Mouse (Mus musculus): ENCODE measurements around the gene Amz1. TPM values are rescaled to one million over a fixed set of nuclear protein-coding genes. Genes with fewer than 3 reads are reported as not detected.

Gene Amz1
- polyA plus RNA-seq, 1 experiment = 19.1 TPM

DNA sequence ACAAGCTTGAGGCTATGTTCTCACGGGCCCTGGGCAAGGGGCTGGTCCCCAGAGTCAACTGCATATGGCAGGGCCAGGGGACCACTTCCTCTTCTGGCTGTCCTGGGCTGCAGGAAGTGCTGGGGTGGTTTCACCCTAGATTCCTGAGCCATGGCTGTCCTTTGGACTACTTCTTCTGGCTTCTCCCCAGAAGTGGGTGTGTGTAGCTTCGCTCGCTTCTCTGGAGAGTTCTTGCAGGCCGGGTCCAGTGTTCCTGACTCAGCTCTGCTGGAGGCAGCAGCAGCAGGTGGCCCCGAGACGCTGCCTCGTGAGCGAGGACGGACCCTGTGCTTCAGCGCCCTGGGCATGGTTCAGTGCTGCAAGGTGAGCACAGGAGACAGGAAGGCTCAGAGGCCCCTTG, 24.5 kb downstream of the Amz1 start:
- WGBS = 41% methylated on average over 10 of the region's 10 CpGs
- TF ChIP-seq CTCF (IDR thresholded peaks at IDR 0.05; ENCODE audit: extremely low read depth, insufficient read depth, insufficient read length, insufficient replicate concordance) (no peak), POLR2A (IDR thresholded peaks at IDR 0.05; ENCODE audit: low read depth, low read length) (no peak)
- Histone ChIP-seq H3K4me3 (ENCODE audit: extremely low read depth, insufficient read depth, insufficient read length) (no peak overlapping the region), H3K27ac (ENCODE audit: insufficient read depth, low read length) (peak overlapping the region; percentile 62), H3K27me3 (ENCODE audit: control insufficient read depth, insufficient read depth, low read length) (no peaks in the 10 kb centered on the region), H3K4me1 (ENCODE audit: control insufficient read depth, insufficient read depth, insufficient read length) (peaks cover 18% of the 10 kb centered on the region), H3K36me3 (ENCODE audit: control insufficient read depth, insufficient read depth, low read length) (no peaks in the 10 kb centered on the region)
- DNase-seq (ENCODE audit: low read depth in 1 of 2, low spot score in 2 of 2) = no peak

DNA sequence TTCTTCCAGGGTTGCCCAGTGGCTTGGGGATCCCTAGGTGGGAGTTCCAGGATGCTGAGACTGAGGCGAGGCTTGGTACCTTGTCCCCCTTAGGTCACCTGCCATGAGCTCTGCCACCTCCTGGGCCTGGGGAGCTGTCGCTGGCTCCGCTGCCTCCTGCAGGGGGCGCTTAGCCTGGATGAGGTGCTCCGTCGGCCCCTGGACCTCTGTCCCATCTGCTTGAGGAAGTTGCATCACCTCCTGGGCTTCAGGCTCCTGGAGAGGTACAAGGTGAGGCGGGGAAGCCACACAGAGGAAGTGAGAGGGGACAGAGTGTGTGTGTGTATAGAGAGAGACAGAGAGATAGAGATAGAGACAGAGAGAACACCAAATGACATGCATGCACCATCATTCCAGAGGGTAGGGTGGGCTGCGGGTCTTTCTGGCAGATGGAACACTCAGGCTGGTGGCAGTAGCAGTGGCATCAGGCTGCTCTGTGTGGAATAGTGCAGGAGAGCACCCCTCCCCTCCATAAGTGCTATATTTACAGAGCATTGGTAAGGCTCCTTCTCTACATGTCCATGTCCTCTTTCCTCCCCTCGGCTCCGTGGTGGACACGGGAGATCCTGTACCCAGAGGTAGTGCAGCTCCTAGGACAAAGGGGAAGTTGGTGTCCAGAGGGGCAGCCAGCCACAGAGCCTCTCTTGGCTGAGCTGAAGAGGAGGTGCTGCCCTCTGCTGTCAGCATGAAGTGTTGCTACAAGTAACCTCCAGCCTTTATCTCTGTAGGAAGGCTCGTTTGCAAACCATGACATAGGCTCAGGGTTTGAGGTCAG, 25.3 kb downstream of the Amz1 start:
- WGBS = 8% methylated on average over 12 of the region's 12 CpGs
- Histone ChIP-seq H3K27ac (ENCODE audit: insufficient read depth, low read length) (peak overlapping the region; percentile 62), H3K36me3 (ENCODE audit: control insufficient read depth, insufficient read depth, low read length) (no peaks in the 10 kb centered on the region), H3K4me1 (ENCODE audit: control insufficient read depth, insufficient read depth, insufficient read length) (peaks cover 18% of the 10 kb centered on the region), H3K4me3 (ENCODE audit: extremely low read depth, insufficient read depth, insufficient read length) (peak overlapping the region; percentile 10; the same call in 1 of the 2 replicates), H3K27me3 (ENCODE audit: control insufficient read depth, insufficient read depth, low read length) (no peaks in the 10 kb centered on the region)
- peak; percentile 60 to 76 for DNase-seq (ENCODE audit: low read depth in 1 of 2, low spot score in 2 of 2)
- TF ChIP-seq POLR2A (IDR thresholded peaks at IDR 0.05; ENCODE audit: low read depth, low read length) = no peak
- peak; percentile 86 for TF ChIP-seq CTCF (IDR thresholded peaks at IDR 0.05; ENCODE audit: extremely low read depth, insufficient read depth, insufficient read length, insufficient replicate concordance)

DNA sequence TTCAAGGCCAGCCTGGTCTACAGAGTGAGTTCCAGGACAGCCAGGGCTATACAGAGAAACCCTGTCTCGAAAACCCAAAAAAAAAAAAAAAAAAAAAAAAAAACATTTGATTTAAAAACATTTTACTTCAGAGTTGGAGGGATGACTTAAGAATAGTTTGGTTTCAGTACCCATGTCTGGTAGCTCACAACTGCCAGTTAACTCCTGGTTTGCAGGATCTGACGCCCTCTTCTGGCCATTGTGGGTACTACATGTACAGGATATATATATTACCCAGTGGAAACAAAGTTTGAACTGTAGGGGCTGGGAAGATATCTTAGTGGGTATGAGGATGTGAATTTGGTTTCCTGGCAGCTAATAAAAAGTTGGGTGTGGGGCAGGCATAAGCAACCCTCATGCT, 27.0 kb downstream of the Amz1 start:
- Histone ChIP-seq H3K36me3 (ENCODE audit: control insufficient read depth, insufficient read depth, low read length) (no peaks in the 10 kb centered on the region), H3K27me3 (ENCODE audit: control insufficient read depth, insufficient read depth, low read length) (no peaks in the 10 kb centered on the region), H3K4me1 (ENCODE audit: control insufficient read depth, insufficient read depth, insufficient read length) (peaks cover 18% of the 10 kb centered on the region), H3K4me3 (ENCODE audit: extremely low read depth, insufficient read depth, insufficient read length) (no peak overlapping the region), H3K27ac (ENCODE audit: insufficient read depth, low read length) (no peak overlapping the region)
- peak in 1 of 2 experiments; percentile 48 for DNase-seq (ENCODE audit: low read depth in 1 of 2, low spot score in 2 of 2)
- TF ChIP-seq POLR2A (IDR thresholded peaks at IDR 0.05; ENCODE audit: low read depth, low read length) (no peak), CTCF (IDR thresholded peaks at IDR 0.05; ENCODE audit: extremely low read depth, insufficient read depth, insufficient read length, insufficient replicate concordance) (peak; percentile 11; the same call in 1 of the 2 replicates)
- WGBS = 0% methylated on average over 1 of the region's 2 CpGs

- no peaks in the 10 kb centered on the region for H3K27me3 ChIP-seq (ENCODE audit: control insufficient read depth, insufficient read depth, low read length)
- H3K4me1 ChIP-seq (ENCODE audit: control insufficient read depth, insufficient read depth, insufficient read length) = peaks cover 18% of the 10 kb centered on the region
- no peak overlapping the region for H3K27ac ChIP-seq (ENCODE audit: insufficient read depth, low read length)
- TF ChIP-seq POLR2A (IDR thresholded peaks at IDR 0.05; ENCODE audit: low read depth, low read length) (no peak), CTCF (IDR thresholded peaks at IDR 0.05; ENCODE audit: extremely low read depth, insufficient read depth, insufficient read length, insufficient replicate concordance) (no peak)
- no peaks in the 10 kb centered on the region for H3K36me3 ChIP-seq (ENCODE audit: control insufficient read depth, insufficient read depth, low read length)
- no peak for DNase-seq (ENCODE audit: low read depth in 1 of 2, low spot score in 2 of 2)
- no peak overlapping the region for H3K4me3 ChIP-seq (ENCODE audit: extremely low read depth, insufficient read depth, insufficient read length)
- 95% methylated on average over 15 of the region's 15 CpGs for WGBS
These were observed 28.1 kb downstream of the Amz1 start for GRCm38 (mm10) chr5:140752041-140752440.

GRCm38 (mm10) chr5:140752639-140753038, 28.7 kb downstream of the Amz1 start:
- DNase-seq (ENCODE audit: low read depth in 1 of 2, low spot score in 2 of 2) = no peak
- no peak for TF ChIP-seq CTCF (IDR thresholded peaks at IDR 0.05; ENCODE audit: extremely low read depth, insufficient read depth, insufficient read length, insufficient replicate concordance)
- no peak for TF ChIP-seq POLR2A (IDR thresholded peaks at IDR 0.05; ENCODE audit: low read depth, low read length)
- Histone ChIP-seq H3K4me3 (ENCODE audit: extremely low read depth, insufficient read depth, insufficient read length) (no peak overlapping the region), H3K4me1 (ENCODE audit: control insufficient read depth, insufficient read depth, insufficient read length) (peaks cover 17% of the 10 kb centered on the region), H3K27ac (ENCODE audit: insufficient read depth, low read length) (no peak overlapping the region), H3K36me3 (ENCODE audit: control insufficient read depth, insufficient read depth, low read length) (no peaks in the 10 kb centered on the region), H3K27me3 (ENCODE audit: control insufficient read depth, insufficient read depth, low read length) (no peaks in the 10 kb centered on the region)
- WGBS = 96% methylated on average over 3 of the region's 3 CpGs

DNA sequence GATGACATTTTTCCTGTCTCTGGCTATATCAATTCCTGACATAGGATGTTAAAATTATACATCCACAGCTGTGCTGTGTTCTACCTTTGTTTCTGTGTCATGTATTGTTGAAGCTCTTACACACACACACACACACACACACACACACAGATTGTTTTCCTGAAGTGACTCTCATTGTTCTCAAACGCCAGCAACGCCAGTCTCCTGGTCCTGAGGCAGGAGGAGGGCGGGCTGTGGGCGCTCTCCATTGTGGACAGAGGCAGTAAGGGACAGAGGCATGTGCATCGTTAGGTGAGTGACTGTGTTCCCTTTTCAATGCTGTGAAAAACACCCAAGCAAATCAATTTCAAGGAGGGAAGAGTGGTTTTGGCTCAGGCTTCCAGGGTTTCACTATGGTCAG, 29.3 kb downstream of the Amz1 start:
- 92% methylated on average over 5 of the region's 5 CpGs for WGBS
- DNase-seq (ENCODE audit: low read depth in 1 of 2, low spot score in 2 of 2) = no peak
- no peaks in the 10 kb centered on the region for H3K36me3 ChIP-seq (ENCODE audit: control insufficient read depth, insufficient read depth, low read length)
- TF ChIP-seq POLR2A (IDR thresholded peaks at IDR 0.05; ENCODE audit: low read depth, low read length) (no peak), CTCF (IDR thresholded peaks at IDR 0.05; ENCODE audit: extremely low read depth, insufficient read depth, insufficient read length, insufficient replicate concordance) (no peak)
- no peak overlapping the region for H3K27ac ChIP-seq (ENCODE audit: insufficient read depth, low read length)
- H3K4me3 ChIP-seq (ENCODE audit: extremely low read depth, insufficient read depth, insufficient read length) = no peak overlapping the region
- H3K27me3 ChIP-seq (ENCODE audit: control insufficient read depth, insufficient read depth, low read length) = no peaks in the 10 kb centered on the region
- H3K4me1 ChIP-seq (ENCODE audit: control insufficient read depth, insufficient read depth, insufficient read length) = peaks cover 13% of the 10 kb centered on the region

DNA sequence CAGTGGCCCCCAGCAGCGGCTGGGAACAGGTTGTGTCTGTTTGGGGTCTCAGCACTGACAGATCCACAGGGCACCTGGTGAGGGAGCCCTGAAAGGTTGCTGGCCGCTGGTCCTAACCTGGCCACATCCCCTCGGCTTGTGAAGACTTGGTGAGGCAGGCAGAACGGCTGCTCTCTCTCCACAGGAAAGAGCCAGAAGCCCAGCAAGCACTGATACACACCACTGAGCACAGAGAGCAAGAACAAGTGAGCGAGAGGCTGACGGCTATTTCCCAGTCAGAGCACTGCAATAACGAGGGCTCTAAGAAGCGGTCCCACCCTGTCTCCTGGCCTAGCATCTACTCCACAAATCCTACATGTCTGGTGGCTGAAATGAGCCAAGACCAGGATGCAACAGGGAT, 34.9 kb downstream of the Amz1 start:
- TF ChIP-seq POLR2A (IDR thresholded peaks at IDR 0.05; ENCODE audit: low read depth, low read length) = no peak
- TF ChIP-seq CTCF (IDR thresholded peaks at IDR 0.05; ENCODE audit: extremely low read depth, insufficient read depth, insufficient read length, insufficient replicate concordance) = no peak
- peaks cover 22% of the 10 kb centered on the region; the same call in 1 of the 2 replicates for H3K4me1 ChIP-seq (ENCODE audit: control insufficient read depth, insufficient read depth, insufficient read length)
- H3K27ac ChIP-seq (ENCODE audit: insufficient read depth, low read length) = no peak overlapping the region
- no peaks in the 10 kb centered on the region for H3K27me3 ChIP-seq (ENCODE audit: control insufficient read depth, insufficient read depth, low read length)
- peaks cover 7% of the 10 kb centered on the region for H3K36me3 ChIP-seq (ENCODE audit: control insufficient read depth, insufficient read depth, low read length)
- H3K4me3 ChIP-seq (ENCODE audit: extremely low read depth, insufficient read depth, insufficient read length) = no peak overlapping the region
- no peak for DNase-seq (ENCODE audit: low read depth in 1 of 2, low spot score in 2 of 2)
- WGBS = 60% methylated on average over 8 of the region's 8 CpGs
